Comparison of ENCODE assay signal across 8 mouse cellular contexts in genomic region chr12:116280149-116280652, GRCm38 (mm10). TPM values are rescaled to one million over a fixed set of nuclear protein-coding genes. Genes with fewer than 3 reads are reported as not detected.
A peak's percentile ranks its signal among the peaks of the same experiment; 100 is the strongest.
DNase-seq lines count a peak whose midpoint lies in the region; ATAC-seq and TF ChIP-seq lines count a peak whose summit lies in the region.

No protein-coding gene starts in this region.

- H3K36me3 ChIP-seq in spleen, adult 2 months (ENCODE audit: control insufficient read depth, insufficient read depth, low read length) = no peaks in the 10 kb centered on the region
- no peaks in the 10 kb centered on the region for H3K36me3 ChIP-seq in limb, embryonic 14.5 days (ENCODE audit: control insufficient read depth, insufficient read depth, low read length)
- no peaks in the 10 kb centered on the region for H3K36me3 ChIP-seq in stomach, embryonic 16.5 days (ENCODE audit: control insufficient read depth, insufficient read depth, low read length)

- H3K27ac ChIP-seq in cerebellum, adult 2 months (ENCODE audit: insufficient read depth, low read length) = peak overlapping the region; percentile 71
- H3K27ac ChIP-seq in spleen, adult 2 months (ENCODE audit: insufficient read depth, low read length) = peak overlapping the region; percentile 89
- peak overlapping the region; percentile 97 for H3K27ac ChIP-seq in limb, embryonic 14.5 days (replicated peaks; ENCODE audit: low read depth, low read length)
- peak overlapping the region; percentile 99 for H3K27ac ChIP-seq in stomach, embryonic 16.5 days (ENCODE audit: low read length)

- H3K4me2 ChIP-seq in limb, embryonic 14.5 days (replicated peaks; ENCODE audit: low read depth, low read length, severe bottlenecking) = peak overlapping the region; percentile 62
- peak overlapping the region; percentile 75 for H3K4me2 ChIP-seq in stomach, embryonic 16.5 days (ENCODE audit: low read depth, low read length)

- H3K4me1 ChIP-seq in cerebellum, adult 2 months (ENCODE audit: control insufficient read depth, insufficient read depth, low read length) = no peaks in the 10 kb centered on the region
- 0 out of 2 replicates have a peak, but pooled peaks cover 2% of the 10 kb centered on the region for H3K4me1 ChIP-seq in spleen, adult 2 months (ENCODE audit: control insufficient read depth, insufficient read depth, insufficient read length)
- H3K4me1 ChIP-seq in limb, embryonic 14.5 days (ENCODE audit: control insufficient read depth, insufficient read depth, low read length) = 0 out of 2 replicates have a peak, but pooled peaks cover 3% of the 10 kb centered on the region
- H3K4me1 ChIP-seq in stomach, embryonic 16.5 days (ENCODE audit: control insufficient read depth, insufficient read depth, low read length) = peaks cover 6% of the 10 kb centered on the region; the same call in 1 of the 2 replicates

- H3K9me3 ChIP-seq in limb, embryonic 14.5 days (ENCODE audit: control insufficient read depth, low read length) = no peaks in the 10 kb centered on the region
- no peaks in the 10 kb centered on the region for H3K9me3 ChIP-seq in stomach, embryonic 16.5 days (replicated peaks; ENCODE audit: control insufficient read depth, low read length)

- no peak for TF ChIP-seq POLR2A in cerebellum, adult 2 months (IDR thresholded peaks at IDR 0.05; ENCODE audit: borderline replicate concordance, insufficient read depth, low read length)
- no peak for TF ChIP-seq POLR2A in spleen, adult 2 months (IDR thresholded peaks at IDR 0.05; ENCODE audit: low read depth, low read length)
- TF ChIP-seq POLR2A in limb, embryonic 14.5 days (IDR thresholded peaks at IDR 0.05; ENCODE audit: borderline replicate concordance, extremely low read depth, insufficient read depth, insufficient read length) = no peak

- no peak for DNase-seq in cerebellum, adult 2 months
- no peak for DNase-seq in cerebellum, postnatal 36 days
- DNase-seq in spleen, adult 2 months (ENCODE audit: low read depth in 1 of 2, low spot score in 2 of 2) = no peak
- DNase-seq in spleen, postnatal 4 days (ENCODE audit: low spot score in 2 of 2) = no peak
- no peak for DNase-seq in limb, embryonic 14.5 days (ENCODE audit: low spot score)
- DNase-seq in frontal cortex, postnatal 36 days (ENCODE audit: low spot score in 2 of 2) = no peak
- no peak for DNase-seq in layer of hippocampus, adult 9-11 months

- peak; percentile 4; the same call in 1 of the 2 replicates for ATAC-seq in limb, embryonic 14.5 days (ENCODE audit: low FRiP score, low read depth)
- ATAC-seq in stomach, embryonic 16.5 days (ENCODE audit: insufficient read depth, low FRiP score) = peak; percentile 0; the same call in 1 of the 2 replicates

- no peak for TF ChIP-seq CTCF in cerebellum, adult 2 months (IDR thresholded peaks at IDR 0.05; ENCODE audit: borderline replicate concordance, insufficient read depth, low read depth, low read length)
- TF ChIP-seq CTCF in spleen, adult 2 months (IDR thresholded peaks at IDR 0.05; ENCODE audit: extremely low read depth, insufficient read depth, insufficient read length, insufficient replicate concordance) = no peak

- under 1% methylated on average over 7 of the region's 7 CpGs for WGBS in cerebellum, adult 2 months
- WGBS in spleen, adult 2 months = 3% methylated on average over 7 of the region's 7 CpGs
- 3% methylated on average over 7 of the region's 7 CpGs for WGBS in limb, embryonic 14.5 days
- 5% methylated on average over 7 of the region's 7 CpGs for WGBS in stomach, embryonic 16.5 days

- H3K27me3 ChIP-seq in cerebellum, adult 2 months (ENCODE audit: control insufficient read depth, insufficient read depth, low read length) = no peaks in the 10 kb centered on the region
- H3K27me3 ChIP-seq in spleen, adult 2 months (ENCODE audit: control insufficient read depth, insufficient read depth, low read length) = no peaks in the 10 kb centered on the region
- H3K27me3 ChIP-seq in limb, embryonic 14.5 days (ENCODE audit: control insufficient read depth, insufficient read depth, low read length) = no peaks in the 10 kb centered on the region
- H3K27me3 ChIP-seq in stomach, embryonic 16.5 days (ENCODE audit: control insufficient read depth, insufficient read depth, low read length) = no peaks in the 10 kb centered on the region

- H3K9ac ChIP-seq in limb, embryonic 14.5 days (ENCODE audit: low read depth, low read length, severe bottlenecking) = peak overlapping the region; percentile 92
- H3K9ac ChIP-seq in stomach, embryonic 16.5 days (ENCODE audit: low read length) = peak overlapping the region; percentile 87

- H3K4me3 ChIP-seq in cerebellum, adult 2 months (replicated peaks; ENCODE audit: insufficient read depth, low read depth, low read length) = peak overlapping the region; percentile 87
- H3K4me3 ChIP-seq in spleen, adult 2 months (ENCODE audit: extremely low read depth, insufficient read depth, insufficient read length) = peak overlapping the region; percentile 73
- H3K4me3 ChIP-seq in limb, embryonic 14.5 days (replicated peaks; ENCODE audit: low read length) = peak overlapping the region; percentile 96
- peak overlapping the region; percentile 77 for H3K4me3 ChIP-seq in stomach, embryonic 16.5 days (replicated peaks; ENCODE audit: low read length)

RNA-seq across cellular contexts. Expression of gene Esyt2, which starts 0.8 kb away (rescaled TPM):
- polyA plus RNA-seq in cerebellum, adult 2 months (2012; rRNA removed) = 18.6 and 19.5 TPM in 2 replicates
- polyA plus RNA-seq in spleen, adult 2 months (2012; rRNA removed) = 7.6 and 8.8 TPM in 2 replicates
- 13.7 and 15.9 TPM in 2 replicates for polyA plus RNA-seq in limb, embryonic 14.5 days (2012; rRNA removed)
- polyA plus RNA-seq in limb, embryonic 14.5 days (2014; fragmentation: Nextera tagmentation; extraction: Ambion mirVana) = 29.7 and 30.3 TPM in 2 replicates
- 25.6 and 28.7 TPM in 2 replicates for polyA plus RNA-seq in stomach, embryonic 16.5 days (2015; fragmentation: Nextera tagmentation; extraction: Ambion mirVana)

RNA-seq across cellular contexts. Expression of gene Gm11027, which starts 5.0 kb away (rescaled TPM):
- not detected in 2 replicates for polyA plus RNA-seq in cerebellum, adult 2 months (2012; rRNA removed)
- not detected in 2 replicates for polyA plus RNA-seq in spleen, adult 2 months (2012; rRNA removed)
- polyA plus RNA-seq in limb, embryonic 14.5 days (2012; rRNA removed) = not detected in 2 replicates
- not detected in 2 replicates for polyA plus RNA-seq in limb, embryonic 14.5 days (2014; fragmentation: Nextera tagmentation; extraction: Ambion mirVana)
- not detected in 2 replicates for polyA plus RNA-seq in stomach, embryonic 16.5 days (2015; fragmentation: Nextera tagmentation; extraction: Ambion mirVana)

RNA-seq across cellular contexts. Expression of gene Wdr60, which starts 17.4 kb away (rescaled TPM):
- 12.5 and 13.5 TPM in 2 replicates for polyA plus RNA-seq in cerebellum, adult 2 months (2012; rRNA removed)
- polyA plus RNA-seq in spleen, adult 2 months (2012; rRNA removed) = 1.2 and 1.5 TPM in 2 replicates
- 20.7 and 22.4 TPM in 2 replicates for polyA plus RNA-seq in limb, embryonic 14.5 days (2012; rRNA removed)
- polyA plus RNA-seq in limb, embryonic 14.5 days (2014; fragmentation: Nextera tagmentation; extraction: Ambion mirVana) = 25.9 and 29.1 TPM in 2 replicates
- 18.6 and 19.0 TPM in 2 replicates for polyA plus RNA-seq in stomach, embryonic 16.5 days (2015; fragmentation: Nextera tagmentation; extraction: Ambion mirVana)
